Mouse (Mus musculus) c-Kit-positive CD71-positive TER-119-positive erythroid progenitor cells, embryonic 14.5 days (primary cell): ENCODE results near the gene Rnf103.
A peak's percentile ranks its signal among the peaks of the same experiment; 100 is the strongest.
"Not testable (repeated sequence)": the region's sequence is repeated elsewhere in the genome, so short reads cannot be mapped to it uniquely, and the experiment has no call there.

Experiments used
- DNase-seq: peaks from one replicate; pipeline ENCODE4 v3.0.0-alpha.2; 2013; ENCODE audit warnings: low spot score

Gene Rnf103

GRCm38 (mm10) chr6:71493675-71494340, at the start of gene Rnf103:
Gene Rnf103 (plus strand): TSS chr6:71493894.
- DNase-seq: peak; percentile 66

DNA sequence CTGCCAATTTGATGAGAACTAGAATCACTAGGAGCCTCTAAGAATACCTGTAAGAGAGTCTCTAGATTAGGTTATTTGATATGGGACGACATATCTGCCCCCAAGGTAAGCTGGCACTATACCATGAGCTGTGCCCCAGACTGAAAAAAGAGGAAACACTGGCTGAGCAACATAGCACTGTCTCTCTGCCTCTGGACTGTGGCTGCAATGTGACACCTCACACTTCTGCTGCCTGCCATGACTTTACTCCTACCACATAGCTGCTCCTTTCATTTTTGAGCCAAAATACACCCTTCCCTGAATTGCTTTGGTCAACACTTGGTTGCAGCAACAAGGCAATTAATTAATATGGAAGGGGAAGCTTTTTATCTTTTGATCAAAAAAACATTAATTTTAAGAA, 48.9 kb upstream of the Rnf103 start:
- DNase-seq: no peak

GRCm38 (mm10) chr6:71445560-71445959, 48.1 kb upstream of the Rnf103 start:
- no peak for DNase-seq

GRCm38 (mm10) chr6:71452792-71453191, 40.9 kb upstream of the Rnf103 start:
- no peak for DNase-seq

GRCm38 (mm10) chr6:71453983-71454739, 39.5 kb upstream of the Rnf103 start:
- not testable (repeated sequence) for DNase-seq

- DNase-seq: no peak
These were observed 35.6 kb upstream of the Rnf103 start for GRCm38 (mm10) chr6:71457956-71458608.

- DNase-seq: no peak
These were observed 28.5 kb upstream of the Rnf103 start for GRCm38 (mm10) chr6:71465146-71465545.

DNA sequence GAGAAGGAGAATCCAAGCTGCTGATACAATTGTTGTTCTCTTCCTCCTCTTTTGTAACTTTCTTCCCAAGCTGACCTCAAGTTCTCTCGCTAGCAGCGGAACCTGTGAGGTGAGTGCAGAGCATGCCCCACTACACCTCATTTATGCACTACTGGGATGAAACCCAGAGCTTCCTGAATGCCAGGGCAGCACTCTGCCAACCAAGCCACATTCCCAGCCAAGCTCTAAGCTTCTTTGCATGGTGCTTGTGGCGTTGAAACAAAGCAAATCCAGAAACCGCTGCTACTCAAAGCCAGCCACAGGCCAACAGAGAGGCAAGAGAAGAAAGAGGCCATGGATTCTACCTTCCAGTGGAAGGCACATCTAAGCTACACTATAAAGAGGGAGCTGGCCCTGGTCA, 25.9 kb upstream of the Rnf103 start:
- DNase-seq: no peak

DNA sequence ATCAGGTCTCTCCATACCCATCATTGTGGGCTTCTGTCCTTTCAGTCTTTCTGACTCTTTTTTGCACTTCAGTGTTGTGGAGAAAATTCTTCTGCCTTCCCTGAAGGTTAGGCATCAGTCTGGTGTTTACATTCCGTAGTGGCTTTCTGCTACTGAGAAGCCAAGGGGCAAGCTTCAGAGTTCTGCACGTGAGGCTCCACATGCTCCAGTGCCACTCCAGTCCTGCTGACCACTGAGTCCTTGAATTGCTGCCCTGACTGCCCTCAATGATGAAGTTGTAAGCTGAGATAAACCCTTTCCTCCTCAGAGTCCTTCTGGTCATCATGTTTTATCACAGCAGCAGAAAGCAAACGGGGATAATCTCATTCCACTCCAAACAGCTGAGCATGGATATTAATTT, 24.4 kb upstream of the Rnf103 start:
- DNase-seq: no peak

DNA sequence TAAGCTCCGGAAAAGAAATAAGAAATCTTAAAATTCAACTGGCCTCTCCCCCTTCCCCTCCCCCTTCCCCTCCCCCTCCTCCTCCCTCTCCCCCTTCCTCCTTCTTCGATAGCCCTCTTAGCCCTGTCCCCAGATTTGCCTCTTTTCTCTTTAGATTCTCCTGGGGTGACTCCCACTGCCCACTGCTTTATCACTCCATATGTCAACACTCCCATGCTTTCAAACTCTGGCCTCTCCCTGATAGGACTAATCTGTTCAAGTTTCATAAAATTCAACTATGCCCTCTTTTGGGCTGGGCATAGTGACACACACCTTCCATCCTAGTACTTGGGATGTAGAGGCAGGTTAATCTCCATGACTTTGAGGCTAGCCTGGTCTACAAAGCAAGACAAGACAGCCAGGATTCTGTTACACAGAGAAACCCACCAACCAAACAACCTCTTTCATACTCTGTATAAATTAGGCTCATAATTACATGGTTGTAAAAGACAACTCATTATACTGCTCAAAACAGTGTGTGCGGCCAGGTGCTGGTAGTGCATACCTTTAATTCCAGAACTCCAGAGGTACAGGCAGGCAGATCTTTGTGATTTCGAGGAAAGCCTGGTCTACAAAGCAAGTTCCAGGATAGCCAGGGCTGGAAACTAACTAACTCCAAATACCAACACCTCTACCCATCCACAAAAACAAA, 21.7 kb upstream of the Rnf103 start:
- no peak for DNase-seq

GRCm38 (mm10) chr6:71472786-71473185, 20.9 kb upstream of the Rnf103 start:
- no peak for DNase-seq

DNA sequence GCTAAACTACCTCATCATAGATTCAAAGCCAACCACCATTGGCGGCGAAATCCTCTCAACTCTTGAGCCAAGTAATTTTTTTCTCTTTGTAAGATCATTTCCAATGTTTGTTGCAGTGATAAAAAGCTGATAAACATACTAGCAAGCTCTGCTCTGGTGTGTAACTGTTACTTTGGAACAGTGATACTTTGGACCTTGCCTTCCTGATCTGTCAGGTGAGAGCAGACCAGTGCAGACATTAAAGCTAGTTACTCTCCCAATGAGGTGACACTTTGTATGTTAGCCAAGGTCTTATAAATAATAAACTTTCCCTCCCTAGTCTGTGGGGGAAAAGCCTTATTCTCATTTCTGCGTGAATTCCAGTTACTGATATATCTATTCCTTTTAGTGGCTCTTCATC, 18.1 kb upstream of the Rnf103 start:
- DNase-seq: no peak

- no peak for DNase-seq
These were observed 16.9 kb upstream of the Rnf103 start for GRCm38 (mm10) chr6:71476783-71477182.

DNA sequence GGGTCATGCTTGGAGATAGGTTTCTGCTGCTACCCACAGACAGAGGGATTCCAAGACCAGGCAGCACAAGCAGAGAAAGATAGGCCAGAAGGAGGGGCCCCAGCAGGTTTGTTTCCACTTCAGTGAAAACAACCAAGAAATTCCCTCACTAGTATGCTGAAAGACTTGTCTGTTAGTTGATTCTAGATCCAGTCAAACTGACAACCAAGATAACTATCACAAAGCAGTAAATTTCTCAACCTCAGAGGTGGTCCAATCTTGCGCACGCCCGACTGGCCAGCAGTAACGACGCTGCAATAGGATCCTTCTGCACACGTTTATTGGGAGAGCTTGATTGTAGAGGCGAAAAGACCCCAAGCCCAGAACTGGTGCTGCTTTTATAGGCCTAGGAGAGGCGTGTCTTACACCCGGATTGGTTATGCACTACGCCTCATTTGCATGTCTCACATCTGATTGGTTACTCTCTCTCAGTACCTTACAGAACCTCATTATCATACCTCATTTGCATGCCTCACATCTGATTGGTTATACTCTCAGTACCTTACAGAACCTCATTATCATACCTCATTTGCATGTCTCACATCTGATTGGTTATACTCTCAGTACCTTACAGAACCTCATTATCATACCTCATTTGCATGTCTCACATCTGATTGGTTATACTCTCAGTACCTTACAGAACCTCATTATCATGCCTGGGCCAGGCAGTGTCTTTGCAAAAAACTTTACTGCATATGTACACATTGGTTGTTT, 14.7 kb upstream of the Rnf103 start:
- DNase-seq: not testable (repeated sequence)

DNA sequence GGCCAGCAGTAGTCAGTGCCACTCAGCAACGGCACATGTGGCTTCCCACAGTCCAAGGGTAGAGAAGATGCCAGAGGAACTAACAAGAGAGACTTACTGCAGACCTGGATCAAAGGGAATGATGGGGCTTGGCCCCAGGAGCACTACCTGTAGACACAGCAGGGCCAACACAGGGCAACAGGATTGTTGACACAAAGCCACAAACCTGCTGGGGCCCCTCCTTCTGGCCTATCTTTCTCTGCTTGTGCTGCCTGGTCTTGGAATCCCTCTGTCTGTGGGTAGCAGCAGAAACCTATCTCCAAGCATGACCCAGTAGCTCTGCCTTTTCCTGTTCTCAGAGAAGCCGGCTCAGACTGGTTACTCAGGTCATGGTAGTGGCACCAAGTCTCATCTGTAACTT, 14.1 kb upstream of the Rnf103 start:
- DNase-seq: not testable (repeated sequence)

- DNase-seq: no peak
These were observed 13.6 kb upstream of the Rnf103 start for GRCm38 (mm10) chr6:71480136-71480535.

DNA sequence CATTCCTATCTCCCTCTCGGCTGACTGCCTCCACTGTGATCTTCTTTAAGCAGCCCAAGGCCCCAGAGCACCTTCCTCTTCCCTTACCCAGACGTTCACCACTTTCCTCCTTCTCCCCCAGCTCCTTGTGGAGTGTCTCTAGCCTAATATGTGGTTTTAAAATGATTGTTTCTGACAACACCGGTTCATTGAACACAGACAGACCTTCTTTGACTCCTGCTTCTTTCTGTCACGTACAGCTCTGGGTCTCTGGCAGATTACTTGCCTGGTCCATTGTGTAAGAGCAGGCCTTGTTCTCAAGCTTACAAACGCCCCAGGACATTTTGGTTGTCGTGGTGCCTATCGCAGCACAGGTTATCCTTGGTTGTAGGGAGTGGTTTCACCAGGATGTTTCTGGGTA, 12.6 kb upstream of the Rnf103 start:
- DNase-seq: no peak

- DNase-seq: no peak
These were observed 8.4 kb upstream of the Rnf103 start for GRCm38 (mm10) chr6:71485246-71485645.

DNA sequence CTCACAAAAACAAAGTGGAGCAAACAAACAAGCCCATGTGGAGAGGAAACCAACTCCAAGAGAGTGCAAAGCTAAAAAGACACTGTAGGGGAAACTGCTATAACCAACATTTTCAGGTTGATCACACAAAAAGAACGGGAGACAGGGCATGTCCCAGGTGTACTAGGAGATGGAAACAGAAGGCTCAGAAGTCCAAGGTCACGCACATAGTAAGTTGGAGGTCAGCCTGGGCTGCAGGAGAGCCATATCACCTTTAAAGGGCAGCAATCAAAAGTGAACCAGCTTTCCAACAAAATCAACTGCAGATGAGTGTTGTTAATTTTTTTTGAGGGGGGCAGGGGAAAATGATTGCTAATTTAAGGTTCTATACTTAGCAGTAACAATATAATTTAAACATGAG, 7.5 kb upstream of the Rnf103 start:
- no peak for DNase-seq

GRCm38 (mm10) chr6:71486867-71487266, 6.8 kb upstream of the Rnf103 start:
- DNase-seq: no peak

DNA sequence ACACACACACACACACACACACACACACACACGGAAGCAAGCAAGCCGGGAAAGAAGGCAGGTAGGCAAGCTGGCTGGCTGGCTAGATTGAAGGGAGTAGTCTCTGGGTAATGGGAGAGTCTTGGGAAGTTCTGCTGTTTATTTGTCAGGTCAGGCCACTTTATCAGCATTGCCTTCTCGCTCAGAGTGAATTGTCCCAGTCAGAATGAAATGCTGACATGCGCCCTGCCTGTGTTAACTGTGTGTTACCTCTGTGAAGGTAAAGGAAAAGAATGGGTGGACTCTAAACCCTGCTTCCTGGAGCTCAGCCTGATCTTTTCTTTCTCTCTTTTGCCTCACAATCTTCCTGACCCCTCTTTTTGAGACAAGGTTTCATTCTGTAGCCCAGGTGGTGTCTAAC, 5.7 kb upstream of the Rnf103 start:
- no peak for DNase-seq

DNA sequence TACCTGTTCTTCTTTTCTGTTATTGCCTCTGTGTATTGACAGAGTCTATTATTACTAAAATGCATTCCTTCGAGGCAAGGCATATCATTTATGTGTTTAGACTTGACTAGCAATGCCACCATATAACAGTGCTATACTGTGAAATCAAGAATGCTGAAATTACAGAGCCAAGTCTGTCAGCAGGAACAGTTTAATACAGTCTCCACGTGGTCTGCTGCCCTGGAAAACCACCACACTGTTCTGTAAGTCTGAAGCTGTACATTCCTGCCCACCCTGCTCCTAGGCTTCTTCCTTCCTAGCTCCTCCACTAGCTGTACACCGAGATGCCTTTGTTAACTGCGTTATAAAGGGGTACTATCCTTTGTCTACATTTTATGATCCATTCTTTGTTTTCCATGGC, 1.6 kb upstream of the Rnf103 start:
- DNase-seq: no peak
